Mouse (Mus musculus): Measurements from ENCODE around the gene Enpep.

The Enpep gene

GRCm38 (mm10) chr3:129312511-129312910 is 20.0 kb downstream of the Enpep start:
- DNase-seq (ENCODE audit: low spot score): no peak

GRCm38 (mm10) chr3:129311951-129312350 is 20.6 kb downstream of the Enpep start:
- no peak for DNase-seq (ENCODE audit: low spot score)

- DNase-seq (ENCODE audit: low spot score): no peak
Observed at GRCm38 (mm10) chr3:129309926-129310325, 22.6 kb downstream of the Enpep start.

- no peak for DNase-seq (ENCODE audit: low spot score)
Observed at GRCm38 (mm10) chr3:129308876-129309275, 23.6 kb downstream of the Enpep start.

- no peak for DNase-seq (ENCODE audit: low spot score)
Observed at GRCm38 (mm10) chr3:129308102-129308752, 24.3 kb downstream of the Enpep start.

GRCm38 (mm10) chr3:129303941-129304340 is 28.6 kb downstream of the Enpep start:
- no peak for DNase-seq (ENCODE audit: low spot score)

- no peak for DNase-seq (ENCODE audit: low spot score)
Observed at GRCm38 (mm10) chr3:129299874-129300273, 32.6 kb downstream of the Enpep start.

- DNase-seq (ENCODE audit: low spot score): no peak
Observed at GRCm38 (mm10) chr3:129298606-129299005, 33.9 kb downstream of the Enpep start.

GRCm38 (mm10) chr3:129296994-129297393 is 35.5 kb downstream of the Enpep start:
- DNase-seq (ENCODE audit: low spot score): peak; percentile 8

- DNase-seq (ENCODE audit: low spot score): no peak
Observed at GRCm38 (mm10) chr3:129295883-129296282, 36.6 kb downstream of the Enpep start.

GRCm38 (mm10) chr3:129289536-129289935 is 43.0 kb downstream of the Enpep start:
- DNase-seq (ENCODE audit: low spot score): no peak

- no peak for DNase-seq (ENCODE audit: low spot score)
Observed at GRCm38 (mm10) chr3:129287140-129287539, 45.4 kb downstream of the Enpep start.

- no peak for DNase-seq (ENCODE audit: low spot score)
Observed at GRCm38 (mm10) chr3:129286426-129286825, 46.1 kb downstream of the Enpep start.

GRCm38 (mm10) chr3:129284326-129284725 is 48.2 kb downstream of the Enpep start:
- no peak for DNase-seq (ENCODE audit: low spot score)

- DNase-seq (ENCODE audit: low spot score): no peak
Observed at GRCm38 (mm10) chr3:129279441-129279840, 53.1 kb downstream of the Enpep start.

GRCm38 (mm10) chr3:129273156-129273831 is 59.2 kb downstream of the Enpep start:
- DNase-seq (ENCODE audit: low spot score): no peak

GRCm38 (mm10) chr3:129270044-129270443 is 62.5 kb downstream of the Enpep start:
- DNase-seq (ENCODE audit: low spot score): no peak

- DNase-seq (ENCODE audit: low spot score): no peak
Observed at GRCm38 (mm10) chr3:129268886-129269683, 63.4 kb downstream of the Enpep start.

- DNase-seq (ENCODE audit: low spot score): no peak
Observed at GRCm38 (mm10) chr3:129258497-129258896, 74.0 kb downstream of the Enpep start.

GRCm38 (mm10) chr3:129256766-129257165 is 75.8 kb downstream of the Enpep start:
- no peak for DNase-seq (ENCODE audit: low spot score)

GRCm38 (mm10) chr3:129256283-129256682 is 76.2 kb downstream of the Enpep start:
- DNase-seq (ENCODE audit: low spot score): no peak

- DNase-seq (ENCODE audit: low spot score): no peak
Observed at GRCm38 (mm10) chr3:129254246-129254645, 78.3 kb downstream of the Enpep start.

GRCm38 (mm10) chr3:129250997-129251396 is 81.5 kb downstream of the Enpep start:
- DNase-seq (ENCODE audit: low spot score): no peak
